Mouse (Mus musculus) heart, adult 10 weeks (tissue): Measurements from ENCODE around the gene Arntl2. TPM values are rescaled to one million over a fixed set of nuclear protein-coding genes. Genes with fewer than 3 reads are reported as not detected.

Experiments used
- polyA plus RNA-seq: library from polyadenylated mRNA; stranded (reverse); fragments of 350-450 nt; fragmentation: Illumina TruSeq; extraction: RNeasy Lipid Tissue Mini Kit (QIAGEN cat#74804); gene quantifications from one replicate; pipeline ENCODE4 v1.2.3, GENCODE M21; 2014; ENCODE audit warnings: low read depth, low replicate concordance

The Arntl2 gene
- polyA plus RNA-seq, result 3.6 TPM

GRCm38 (mm10) chr6:146795924-146796545 lies at the start of gene Arntl2:
Arntl2 (plus strand) TSS chr6:146796055.

GRCm38 (mm10) chr6:146850050-146850449 lies 54.2 kb downstream of the Arntl2 start, which contains the start of gene Smco2:
Smco2 (plus strand) TSS chr6:146850104.

Other genes starting within 250 kb of the Arntl2 start
- gene Fgfr1op2, start 218.9 kb upstream of the Arntl2 start, polyA plus RNA-seq, result 81.0 TPM
- 32.0 TPM for gene Ints13, start 218.2 kb upstream of the Arntl2 start, polyA plus RNA-seq
- gene Med21, start 153.5 kb upstream of the Arntl2 start, polyA plus RNA-seq, result 79.5 TPM
- gene Tm7sf3, start 153.2 kb upstream of the Arntl2 start, polyA plus RNA-seq, result 17.0 TPM
- 12.9 TPM for gene Stk38l, start 71.1 kb upstream of the Arntl2 start, polyA plus RNA-seq
- 0.37 TPM for gene Smco2, start 54.0 kb downstream of the Arntl2 start, polyA plus RNA-seq
- gene Ppfibp1, start 92.4 kb downstream of the Arntl2 start, polyA plus RNA-seq, result 62.7 TPM
- gene 1700034J05Rik, start 158.4 kb downstream of the Arntl2 start, polyA plus RNA-seq, result not detected
- 1.3 TPM for gene Rep15, start 236.5 kb downstream of the Arntl2 start, polyA plus RNA-seq
- gene Mrps35, start 246.7 kb downstream of the Arntl2 start, polyA plus RNA-seq, result 146 TPM